Mouse (Mus musculus) embryonic fibroblast, embryonic 13.5 days (primary cell): ENCODE measurements around the gene Prss57.

ENCODE experiments used
- CTCF ChIP-seq: IDR thresholded peaks from 2 replicates; pipeline ENCODE4 v1.5.1; 2011; ENCODE audit warnings: mild to moderate bottlenecking, control low read depth, low read length, moderate library complexity, borderline replicate concordance; ENCODE audit not compliant: insufficient read depth
- POLR2A ChIP-seq: IDR thresholded peaks from 2 replicates; pipeline ENCODE4 v1.6.1; 2011; ENCODE audit warnings: low read depth, mild to moderate bottlenecking, control low read depth, low read length, moderate library complexity

DNA sequence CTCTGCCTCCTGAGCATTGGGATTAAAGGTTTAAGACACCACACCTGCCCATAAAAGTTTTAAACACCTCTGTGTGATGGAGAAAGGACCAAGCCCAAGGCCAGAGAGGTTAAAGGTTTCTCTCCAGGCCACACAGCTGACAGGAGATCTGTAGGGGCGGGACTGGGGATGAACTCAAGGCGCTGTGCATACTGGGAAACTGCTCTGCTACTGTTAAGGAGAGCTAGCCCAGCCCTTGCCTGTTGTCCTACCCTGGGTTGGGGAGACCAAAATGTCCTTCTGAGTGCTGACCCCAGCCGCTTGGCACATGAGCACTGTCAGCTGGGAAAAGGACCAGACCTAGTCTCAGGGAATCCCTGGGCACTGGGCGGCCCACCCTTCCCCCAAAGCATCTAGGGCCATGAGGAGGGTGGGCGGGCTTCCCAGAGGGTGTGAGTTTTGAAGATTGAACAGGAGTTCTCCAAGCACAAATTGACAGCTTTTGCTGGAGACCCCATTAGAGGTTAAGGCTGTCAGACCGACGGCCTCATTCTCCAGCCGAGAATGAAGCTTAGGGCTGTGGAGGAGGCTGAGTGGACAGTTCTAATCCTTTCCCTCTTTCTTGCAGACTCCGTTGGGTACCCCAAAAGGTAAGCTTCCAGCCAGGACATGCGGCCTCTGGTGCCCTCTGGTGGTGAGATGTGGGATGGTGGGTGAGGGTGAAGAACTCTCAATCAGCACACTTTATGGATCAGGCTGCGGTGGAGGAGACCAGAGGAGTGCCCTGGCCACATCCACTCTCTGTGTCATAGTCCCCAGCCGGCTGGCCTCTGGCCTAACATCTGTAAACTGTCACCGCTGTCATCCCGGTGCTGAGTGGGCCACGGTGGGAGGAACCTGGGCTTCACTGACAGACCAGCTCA lies 21.2 kb upstream of the Prss57 start:
- TF ChIP-seq POLR2A (no peak), CTCF (peak; percentile 95)
